ENCODE assay signal across 18 mouse cellular contexts in genomic region chr6:51507556-51507955, GRCm38 (mm10). TPM values are rescaled to one million over a fixed set of nuclear protein-coding genes. Genes with fewer than 3 reads are reported as not detected.
DNase-seq lines count a peak whose midpoint lies in the region; TF ChIP-seq lines count a peak whose summit lies in the region.
"Had no signal": no experiment of that assay in that cellular context is flagged by ENCODE, and none has a peak within 500 bp of the region (broad histone marks: within the 10 kb centered on the region; RNA-seq: fewer than 3 reads in every experiment).

No protein-coding gene starts in this region.

- no peak overlapping the region for H3K9ac ChIP-seq in ES-E14 (ENCODE audit: insufficient read depth, low read depth, low read length, poor library complexity, severe bottlenecking)
- H3K9ac ChIP-seq: embryonic facial prominence, embryonic 12.5 days; forebrain, embryonic 13.5 days; forebrain, embryonic 15.5 days; forebrain, postnatal 0 days had no signal

- DNase-seq in ES-CJ7 (ENCODE audit: low read depth, low spot score), result peak; percentile 71
- peak; percentile 49 for DNase-seq in ES-E14 (ENCODE audit: low read depth, low spot score)
- peak; percentile 79 for DNase-seq in ZHBTc4 (ENCODE audit: low read depth, low spot score)
- no peak for DNase-seq in layer of hippocampus, postnatal 25 days (ENCODE audit: extremely low spot score in 1 of 2, low spot score in 1 of 2)
- DNase-seq in right cerebral cortex, postnatal 25 days, result no peak
- DNase-seq: adrenal gland, adult 8-10 months; adrenal gland, postnatal 14 days; adrenal gland, postnatal 36 days; cerebellum, adult 11-12 months; cerebellum, adult 2 months; cerebellum, adult 9-10 months; cerebellum, postnatal 10 days; cerebellum, postnatal 25 days; forebrain, postnatal 0 days had no signal

- H3K4me1 ChIP-seq in ES-E14 (ENCODE audit: control insufficient read depth in 2 of 2, insufficient read depth in 2 of 2, low read length in 2 of 2, poor library complexity in 1 of 2), result peaks cover 0 to 16% of the 10 kb centered on the region in 2 experiments; a peak in 3 of 4 replicates
- H3K4me1 ChIP-seq: embryonic facial prominence, embryonic 12.5 days; forebrain, embryonic 13.5 days had no signal

- H3K27ac ChIP-seq in ES-E14 (ENCODE audit: insufficient read depth, low read depth, low read length, poor library complexity, severe bottlenecking), result no peak overlapping the region
- H3K27ac ChIP-seq: embryonic facial prominence, embryonic 10.5 days; embryonic facial prominence, embryonic 12.5 days; forebrain, embryonic 13.5 days; forebrain, embryonic 15.5 days had no signal

- no peaks in the 10 kb centered on the region for H3K9me3 ChIP-seq in ES-E14 (ENCODE audit: control insufficient read depth, insufficient read depth, low read depth, low read length)
- H3K9me3 ChIP-seq: embryonic facial prominence, embryonic 10.5 days; embryonic facial prominence, embryonic 12.5 days; forebrain, embryonic 13.5 days; forebrain, embryonic 15.5 days had no signal

- in situ Hi-C loops in ES-E14 (cut with MboI; ENCODE audit: low sequenced_read_pairs in 2 of 2, unreplicated experiment in 2 of 2), result no loop called here

- H3K4me3 ChIP-seq in ES-E14 (ENCODE audit: insufficient read depth in 1 of 2, low read depth in 1 of 2, low read length in 2 of 2, poor library complexity in 1 of 2, severe bottlenecking in 1 of 2), result no peak overlapping the region
- H3K4me3 ChIP-seq: embryonic facial prominence, embryonic 10.5 days; embryonic facial prominence, embryonic 12.5 days; forebrain, embryonic 13.5 days; forebrain, embryonic 15.5 days had no signal

- H3K36me3 ChIP-seq in ES-E14 (ENCODE audit: control insufficient read depth, insufficient read depth, low read length, poor library complexity, severe bottlenecking), result no peaks in the 10 kb centered on the region
- H3K36me3 ChIP-seq: embryonic facial prominence, embryonic 10.5 days; embryonic facial prominence, embryonic 12.5 days; forebrain, embryonic 15.5 days had no signal

TF ChIP-seq in ES-E14, 5 proteins besides CTCF, POLR2A, EP300 and RAD21:
- TF ChIP-seq ZC3H11A (IDR thresholded peaks at IDR 0.05; ENCODE audit: borderline replicate concordance, low read depth, low read length) (no peak), MAFK (IDR thresholded peaks at IDR 0.05; ENCODE audit: insufficient read depth, low read depth, low read length) (no peak), CHD2 (IDR thresholded peaks at IDR 0.05; ENCODE audit: low read depth, low read length) (no peak), HCFC1 (IDR thresholded peaks at IDR 0.05; ENCODE audit: borderline replicate concordance, insufficient read depth, low read length) (no peak), ZNF384 (IDR thresholded peaks at IDR 0.05; ENCODE audit: low read depth, low read length) (no peak)

RNA-seq across cellular contexts. Expression of gene Snx10, which starts 16.1 kb away (rescaled TPM):
- 20.9 and 21.2 TPM in 2 replicates for total RNA-seq in ES-E14 (2012; rRNA removed)
- 100 to 1,000 TPM in 1 of 2 experiments, 10 to 100 TPM in 1; 99.1 to 114 TPM for total RNA-seq in layer of hippocampus, postnatal 25 days (2021)

RNA-seq across cellular contexts. Expression of gene Cbx3, which starts 37.4 kb away (rescaled TPM):
- total RNA-seq in ES-E14 (2012; rRNA removed), result 104 and 177 TPM in 2 replicates
- 100 to 1,000 TPM; 138 to 145 TPM for total RNA-seq in layer of hippocampus, postnatal 25 days (2021)

RNA-seq across cellular contexts. Expression of gene Hnrnpa2b1, which starts 37.9 kb away (rescaled TPM):
- 435 and 609 TPM in 2 replicates for total RNA-seq in ES-E14 (2012; rRNA removed)
- 100 to 1,000 TPM; 444 to 529 TPM for total RNA-seq in layer of hippocampus, postnatal 25 days (2021)

Comparison
In these comparisons a context has a peak if more than half of its experiments do, and no peak if none do; other contexts are left out.
1. DNase-seq: peak in ES-CJ7 (single experiment), ES-E14 (single experiment) and ZHBTc4 (single experiment); none in layer of hippocampus, postnatal 25 days (0 of 2) and right cerebral cortex, postnatal 25 days (single experiment).